Mouse (Mus musculus): ENCODE results near the gene Phyhd1. TPM values are rescaled to one million over a fixed set of nuclear protein-coding genes. Genes with fewer than 3 reads are reported as not detected.

Gene Phyhd1
- polyA plus RNA-seq, 1 experiment from 2014 or later, result 13.1 TPM

- 73% methylated on average over 7 of the region's 7 CpGs for WGBS
- Histone ChIP-seq H3K9ac (no peak overlapping the region), H3K27ac (peak overlapping the region; percentile 2; the same call in 1 of the 2 replicates), H3K4me3 (replicated peaks) (no peak overlapping the region), H3K4me2 (no peak overlapping the region), H3K9me3 (no peaks in the 10 kb centered on the region), H3K27me3 (replicated peaks) (no peaks in the 10 kb centered on the region), H3K4me1 (peaks cover 10% of the 10 kb centered on the region; the same call in 1 of the 2 replicates), H3K36me3 (peaks cover 38% of the 10 kb centered on the region)
- ATAC-seq (ENCODE audit: insufficient read depth, low FRiP score, low read depth), result no peak
Measured at GRCm38 (mm10) chr2:30257699-30258460, 8.1 kb upstream of the Phyhd1 start.

GRCm38 (mm10) chr2:30258600-30258999 is 7.4 kb upstream of the Phyhd1 start:
- peaks cover 13% of the 10 kb centered on the region for H3K4me1 ChIP-seq
- no peaks in the 10 kb centered on the region for H3K27me3 ChIP-seq (replicated peaks)
- H3K27ac ChIP-seq, result 0 out of 2 replicates have a peak overlapping the region, but pooled peaks have one; percentile 2
- H3K9ac ChIP-seq, result no peak overlapping the region
- WGBS, result 75% methylated on average over 4 of the region's 4 CpGs
- no peak for ATAC-seq (ENCODE audit: insufficient read depth, low FRiP score, low read depth)
- no peak overlapping the region for H3K4me2 ChIP-seq
- H3K9me3 ChIP-seq, result no peaks in the 10 kb centered on the region
- peaks cover 38% of the 10 kb centered on the region for H3K36me3 ChIP-seq
- H3K4me3 ChIP-seq (replicated peaks), result no peak overlapping the region

GRCm38 (mm10) chr2:30259131-30260064 is 6.6 kb upstream of the Phyhd1 start:
- H3K36me3 ChIP-seq, result peaks cover 38% of the 10 kb centered on the region
- H3K4me3 ChIP-seq (replicated peaks), result no peak overlapping the region
- no peak overlapping the region for H3K9ac ChIP-seq
- 82% methylated on average over 15 of the region's 15 CpGs for WGBS
- no peaks in the 10 kb centered on the region for H3K9me3 ChIP-seq
- H3K27me3 ChIP-seq (replicated peaks), result no peaks in the 10 kb centered on the region
- ATAC-seq (ENCODE audit: insufficient read depth, low FRiP score, low read depth), result no peak
- no peak overlapping the region for H3K4me2 ChIP-seq
- no peak overlapping the region for H3K27ac ChIP-seq
- H3K4me1 ChIP-seq, result peaks cover 13% of the 10 kb centered on the region

GRCm38 (mm10) chr2:30261064-30261736 is 4.8 kb upstream of the Phyhd1 start:
- no peak overlapping the region for H3K27ac ChIP-seq
- ATAC-seq (ENCODE audit: insufficient read depth, low FRiP score, low read depth), result no peak
- peaks cover 24% of the 10 kb centered on the region for H3K36me3 ChIP-seq
- H3K9ac ChIP-seq, result no peak overlapping the region
- no peaks in the 10 kb centered on the region for H3K9me3 ChIP-seq
- H3K4me1 ChIP-seq, result peaks cover 31% of the 10 kb centered on the region
- H3K27me3 ChIP-seq (replicated peaks), result no peaks in the 10 kb centered on the region
- H3K4me2 ChIP-seq, result no peak overlapping the region
- no peak overlapping the region for H3K4me3 ChIP-seq (replicated peaks)
- WGBS, result 84% methylated on average over 4 of the region's 4 CpGs

GRCm38 (mm10) chr2:30261921-30262839 is 3.8 kb upstream of the Phyhd1 start:
- Histone ChIP-seq H3K27ac (no peak overlapping the region), H3K4me3 (replicated peaks) (no peak overlapping the region), H3K9me3 (no peaks in the 10 kb centered on the region), H3K36me3 (peaks cover 14% of the 10 kb centered on the region), H3K27me3 (replicated peaks) (no peaks in the 10 kb centered on the region), H3K4me1 (peaks cover 40% of the 10 kb centered on the region), H3K9ac (no peak overlapping the region), H3K4me2 (no peak overlapping the region)
- ATAC-seq (ENCODE audit: insufficient read depth, low FRiP score, low read depth), result no peak
- 88% methylated on average over 18 of the region's 18 CpGs for WGBS

- WGBS, result 49% methylated on average over 4 of the region's 4 CpGs
- H3K9ac ChIP-seq, result no peak overlapping the region
- H3K4me2 ChIP-seq, result no peak overlapping the region
- no peaks in the 10 kb centered on the region for H3K9me3 ChIP-seq
- no peak overlapping the region for H3K4me3 ChIP-seq (replicated peaks)
- no peaks in the 10 kb centered on the region for H3K27me3 ChIP-seq (replicated peaks)
- no peak overlapping the region for H3K27ac ChIP-seq
- H3K36me3 ChIP-seq, result peaks cover 7% of the 10 kb centered on the region; the same call in 1 of the 2 replicates
- H3K4me1 ChIP-seq, result peaks cover 40% of the 10 kb centered on the region
- no peak for ATAC-seq (ENCODE audit: insufficient read depth, low FRiP score, low read depth)
Measured at GRCm38 (mm10) chr2:30262840-30263441, 3.1 kb upstream of the Phyhd1 start.

- peaks cover 7% of the 10 kb centered on the region; the same call in 1 of the 2 replicates for H3K36me3 ChIP-seq
- peaks cover 40% of the 10 kb centered on the region for H3K4me1 ChIP-seq
- H3K4me2 ChIP-seq, result no peak overlapping the region
- H3K4me3 ChIP-seq (replicated peaks), result no peak overlapping the region
- no peak for ATAC-seq (ENCODE audit: insufficient read depth, low FRiP score, low read depth)
- no peak overlapping the region for H3K9ac ChIP-seq
- WGBS, result 81% methylated on average over 6 of the region's 6 CpGs
- H3K27ac ChIP-seq, result no peak overlapping the region
- no peaks in the 10 kb centered on the region for H3K27me3 ChIP-seq (replicated peaks)
- H3K9me3 ChIP-seq, result no peaks in the 10 kb centered on the region
Measured at GRCm38 (mm10) chr2:30263811-30264210, 2.2 kb upstream of the Phyhd1 start.

GRCm38 (mm10) chr2:30264671-30265519 is 1.1 kb upstream of the Phyhd1 start:
- Histone ChIP-seq H3K27ac (peak overlapping the region; percentile 87), H3K9ac (no peak overlapping the region), H3K4me3 (replicated peaks) (no peak overlapping the region), H3K36me3 (peaks cover 7% of the 10 kb centered on the region; the same call in 1 of the 2 replicates), H3K4me1 (peaks cover 39% of the 10 kb centered on the region), H3K4me2 (no peak overlapping the region), H3K9me3 (no peaks in the 10 kb centered on the region), H3K27me3 (replicated peaks) (no peaks in the 10 kb centered on the region)
- WGBS, result 53% methylated on average over 7 of the region's 7 CpGs
- no peak for ATAC-seq (ENCODE audit: insufficient read depth, low FRiP score, low read depth)

GRCm38 (mm10) chr2:30266392-30266941 is 464 bp downstream of the Phyhd1 start:
- peak overlapping the region; percentile 13 for H3K4me3 ChIP-seq (replicated peaks)
- peak overlapping the region; percentile 43 for H3K4me2 ChIP-seq
- H3K27me3 ChIP-seq (replicated peaks), result no peaks in the 10 kb centered on the region
- ATAC-seq (ENCODE audit: insufficient read depth, low FRiP score, low read depth), result peak; percentile 77
- WGBS, result 8% methylated on average over 3 of the region's 4 CpGs
- peaks cover 41% of the 10 kb centered on the region for H3K4me1 ChIP-seq
- H3K9ac ChIP-seq, result no peak overlapping the region
- H3K9me3 ChIP-seq, result no peaks in the 10 kb centered on the region
- peak overlapping the region; percentile 87 for H3K27ac ChIP-seq
- peaks cover 7% of the 10 kb centered on the region; the same call in 1 of the 2 replicates for H3K36me3 ChIP-seq

GRCm38 (mm10) chr2:30267466-30267865 is 1.5 kb downstream of the Phyhd1 start:
- Histone ChIP-seq H3K9ac (no peak overlapping the region), H3K4me3 (replicated peaks) (no peak overlapping the region), H3K27me3 (replicated peaks) (no peaks in the 10 kb centered on the region), H3K4me2 (no peak overlapping the region), H3K4me1 (peaks cover 38% of the 10 kb centered on the region), H3K27ac (no peak overlapping the region), H3K36me3 (0 out of 2 replicates have a peak, but pooled peaks cover under 1% of the 10 kb centered on the region), H3K9me3 (no peaks in the 10 kb centered on the region)
- no peak for ATAC-seq (ENCODE audit: insufficient read depth, low FRiP score, low read depth)
- 97% methylated on average over 2 of the region's 2 CpGs for WGBS
